In the genomic region with DNA sequence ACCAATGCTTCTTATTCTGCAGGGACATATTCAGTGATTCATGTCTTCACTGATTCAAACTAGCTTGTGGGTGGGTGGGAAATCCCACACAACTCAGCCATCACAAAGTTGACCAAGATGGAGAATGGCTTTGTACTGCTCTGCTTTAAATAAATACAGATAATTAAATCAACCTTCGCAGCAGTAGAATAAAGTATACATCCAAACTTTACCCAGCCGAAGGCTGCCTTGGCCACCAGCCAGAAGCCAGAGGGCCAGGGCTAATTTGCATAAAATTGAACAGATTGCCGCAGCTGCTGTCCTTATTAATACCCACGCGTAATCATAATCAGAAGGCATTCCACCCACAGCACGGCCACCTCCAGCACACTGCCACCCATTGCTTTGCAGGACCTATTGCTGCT, we compare ENCODE assay signal across 8 mouse cellular contexts.
DNase-seq lines count a peak whose midpoint lies in the region; ATAC-seq and TF ChIP-seq lines count a peak whose summit lies in the region.

No protein-coding gene starts in this region.

- H3K9ac ChIP-seq in heart, adult 2 months (ENCODE audit: low read depth, low read length): no peak overlapping the region
- no peak overlapping the region for H3K9ac ChIP-seq in heart, embryonic 11.5 days (ENCODE audit: low read depth, low read length)
- no peak overlapping the region for H3K9ac ChIP-seq in heart, embryonic 16.5 days (ENCODE audit: low read length)

- no peak for TF ChIP-seq EP300 in heart, adult 2 months (IDR thresholded peaks at IDR 0.05; ENCODE audit: insufficient read depth, low read depth, low read length)

- no peaks in the 10 kb centered on the region for H3K36me3 ChIP-seq in heart, adult 2 months (ENCODE audit: control insufficient read depth, insufficient read depth, low read length)
- no peaks in the 10 kb centered on the region for H3K36me3 ChIP-seq in heart, embryonic 11.5 days (ENCODE audit: control insufficient read depth, insufficient read depth, low read length)
- H3K36me3 ChIP-seq in heart, embryonic 16.5 days (ENCODE audit: control insufficient read depth, insufficient read depth): no peaks in the 10 kb centered on the region

- no peak for TF ChIP-seq CTCF in heart, adult 2 months (IDR thresholded peaks at IDR 0.05)

- no peak for ATAC-seq in heart, embryonic 11.5 days (replicated peaks; ENCODE audit: insufficient number of reproducible peaks, low FRiP score, low TSS enrichment)
- ATAC-seq in heart, embryonic 16.5 days (replicated peaks; ENCODE audit: extremely low read depth, insufficient read depth, low FRiP score): no peak

- H3K4me1 ChIP-seq in heart, adult 2 months (ENCODE audit: control insufficient read depth, insufficient read depth, low read length): no peaks in the 10 kb centered on the region; the same call in 1 of the 2 replicates
- 0 out of 2 replicates have a peak, but pooled peaks cover 2% of the 10 kb centered on the region for H3K4me1 ChIP-seq in heart, embryonic 11.5 days (ENCODE audit: control insufficient read depth, insufficient read depth, low read length)
- H3K4me1 ChIP-seq in heart, embryonic 16.5 days (ENCODE audit: control insufficient read depth, insufficient read depth, low read length): peaks cover 12% of the 10 kb centered on the region

- no peaks in the 10 kb centered on the region for H3K9me3 ChIP-seq in heart, embryonic 11.5 days (replicated peaks; ENCODE audit: control insufficient read depth, low read length)
- H3K9me3 ChIP-seq in heart, embryonic 16.5 days (replicated peaks; ENCODE audit: control insufficient read depth, low read length): peaks cover 4% of the 10 kb centered on the region

- 35% methylated on average over 6 of the region's 6 CpGs for WGBS in heart, adult 2 months
- WGBS in heart, embryonic 11.5 days (ENCODE audit: insufficient replicate concordance): 67% methylated on average over 6 of the region's 6 CpGs
- WGBS in heart, embryonic 16.5 days: 37% methylated on average over 6 of the region's 6 CpGs

- TF ChIP-seq POLR2A in heart, adult 2 months (IDR thresholded peaks at IDR 0.05; ENCODE audit: insufficient read depth, low read depth, low read length): no peak

- intact Hi-C loops in heart, adult 2 months (cut with DNase I): no loop called here

- no peak overlapping the region for H3K4me3 ChIP-seq in heart, adult 2 months
- no peak overlapping the region for H3K4me3 ChIP-seq in heart, embryonic 11.5 days (ENCODE audit: low read depth, low read length)
- peak overlapping the region; percentile 24 for H3K4me3 ChIP-seq in heart, embryonic 16.5 days (ENCODE audit: low read length)

- no peaks in the 10 kb centered on the region for H3K27me3 ChIP-seq in heart, adult 2 months (ENCODE audit: control insufficient read depth, insufficient read depth, low read length)
- peaks cover 5% of the 10 kb centered on the region; the same call in 1 of the 2 replicates for H3K27me3 ChIP-seq in heart, embryonic 11.5 days (ENCODE audit: control insufficient read depth, insufficient read depth, low read length)
- H3K27me3 ChIP-seq in heart, embryonic 16.5 days (ENCODE audit: control insufficient read depth, insufficient read depth, low read length): peaks cover 35% of the 10 kb centered on the region

- no peak overlapping the region for H3K27ac ChIP-seq in heart, adult 2 months
- H3K27ac ChIP-seq in heart, embryonic 11.5 days (ENCODE audit: low read depth, low read length): no peak overlapping the region
- H3K27ac ChIP-seq in heart, embryonic 16.5 days (ENCODE audit: low read length): no peak overlapping the region

- H3K79me2 ChIP-seq in heart, adult 2 months (replicated peaks; ENCODE audit: control insufficient read depth, insufficient read depth, low read length): no peaks in the 10 kb centered on the region

- no peak overlapping the region for H3K4me2 ChIP-seq in heart, embryonic 11.5 days
- peak overlapping the region; percentile 49 for H3K4me2 ChIP-seq in heart, embryonic 16.5 days (ENCODE audit: low read depth, low read length)

- DNase-seq in heart, adult 2 months: peak; percentile 3 to 22
- DNase-seq in cerebellum, postnatal 14 days: peak; percentile 57 to 63
- DNase-seq in left cerebral cortex, adult 18-20 months (ENCODE audit: low spot score in 2 of 2): peak; percentile 26 to 65
- DNase-seq in right cerebral cortex, adult 2 months (ENCODE audit: low spot score in 2 of 2): peak; percentile 69 to 72
- no peak for DNase-seq in spleen, postnatal 4 days (ENCODE audit: low spot score in 2 of 2)
- no peak for DNase-seq in spleen, postnatal 14 days (ENCODE audit: low spot score in 2 of 2)

Comparison
In these comparisons a context has a peak if more than half of its experiments do, and no peak if none do; other contexts are left out.
1. DNase-seq: peak in heart, adult 2 months (2 of 2), cerebellum, postnatal 14 days (2 of 2), left cerebral cortex, adult 18-20 months (2 of 2) and right cerebral cortex, adult 2 months (2 of 2); none in spleen, postnatal 4 days (0 of 2) and spleen, postnatal 14 days (0 of 2).